Mouse (Mus musculus) lung, postnatal 0 days (tissue): ENCODE measurements around the gene Fblim1. TPM values are rescaled to one million over a fixed set of nuclear protein-coding genes. Genes with fewer than 3 reads are reported as not detected.
A peak's percentile ranks its signal among the peaks of the same experiment; 100 is the strongest.

Source experiments
- ATAC-seq: fragments of 200-750 bp; cut with Nextera tagmentation; 2 replicates; pipeline ENCODE4 v1.8.0; 2017; ENCODE audit warnings: moderate library complexity
- DNase-seq: peaks from one replicate; pipeline ENCODE4 v3.0.0-alpha.2; 2016; ENCODE audit warnings: low spot score
- H3K27ac ChIP-seq: fragments of 300-500 bp; sonication (generic); 2 replicates; pipeline ENCODE4 v1.5.1; 2014; ENCODE audit warnings: antibody characterized with exemption, mild to moderate bottlenecking, low read length, mixed read lengths
- H3K27me3 ChIP-seq: fragments of 300-500 bp; sonication (generic); replicated peaks from 2 replicates; pipeline ENCODE4 v1.6.1; 2014; ENCODE audit warnings: low read length, mixed read lengths; ENCODE audit not compliant: insufficient read depth
- H3K36me3 ChIP-seq: fragments of 300-500 bp; sonication (generic); 2 replicates; pipeline ENCODE4 v1.6.1; 2014; ENCODE audit warnings: low read length, mixed read lengths; ENCODE audit not compliant: insufficient read depth
- H3K4me1 ChIP-seq: fragments of 300-500 bp; sonication (generic); 2 replicates; pipeline ENCODE4 v1.6.1; 2014; ENCODE audit warnings: antibody characterized with exemption, low read depth, low read length, mixed read lengths; ENCODE audit not compliant: insufficient read depth
- H3K4me2 ChIP-seq: fragments of 300-500 bp; sonication (generic); replicated peaks from 2 replicates; pipeline ENCODE4 v1.6.1; 2014; ENCODE audit warnings: low read depth, mild to moderate bottlenecking, low read length, moderate library complexity, mixed read lengths
- H3K4me3 ChIP-seq: fragments of 300-500 bp; sonication (generic); 2 replicates; pipeline ENCODE4 v1.5.1; 2014; ENCODE audit warnings: low read depth, low read length
- H3K9ac ChIP-seq: fragments of 300-500 bp; sonication (generic); replicated peaks from 2 replicates; pipeline ENCODE4 v1.6.1; 2014; ENCODE audit warnings: low read depth, mild to moderate bottlenecking
- H3K9me3 ChIP-seq: fragments of 300-500 bp; sonication (generic); 2 replicates; pipeline ENCODE4 v1.6.1; 2016; ENCODE audit warnings: low read length, mixed read lengths
- CTCF ChIP-seq: IDR thresholded peaks from 2 replicates; pipeline ENCODE4 v1.5.1; 2016; ENCODE audit warnings: antibody characterized with exemption, mild to moderate bottlenecking
- EP300 ChIP-seq: IDR thresholded peaks from 2 replicates; pipeline ENCODE4 v1.6.1; 2016; ENCODE audit warnings: antibody characterized with exemption, mild to moderate bottlenecking, control low read depth
- WGBS: fragments of 180-500 bp; shearing (Covaris S2); extraction: QIAGEN DNeasy Blood & Tissue Kit; methylation state at CpG from one replicate; pipeline ENCODE4 v1.1.7; 2014; 5-methylcytosine and 5-hydroxymethylcytosine counted together
- polyA plus RNA-seq: library from polyadenylated mRNA; unstranded; fragments of >200 nt; fragmentation: Nextera tagmentation; extraction: Ambion mirVana; gene quantifications from 2 replicates; pipeline ENCODE4 v1.2.1, GENCODE M21; 2015

The Fblim1 gene
- polyA plus RNA-seq, 1 experiment from 2014 or later: 52.3 TPM

DNA sequence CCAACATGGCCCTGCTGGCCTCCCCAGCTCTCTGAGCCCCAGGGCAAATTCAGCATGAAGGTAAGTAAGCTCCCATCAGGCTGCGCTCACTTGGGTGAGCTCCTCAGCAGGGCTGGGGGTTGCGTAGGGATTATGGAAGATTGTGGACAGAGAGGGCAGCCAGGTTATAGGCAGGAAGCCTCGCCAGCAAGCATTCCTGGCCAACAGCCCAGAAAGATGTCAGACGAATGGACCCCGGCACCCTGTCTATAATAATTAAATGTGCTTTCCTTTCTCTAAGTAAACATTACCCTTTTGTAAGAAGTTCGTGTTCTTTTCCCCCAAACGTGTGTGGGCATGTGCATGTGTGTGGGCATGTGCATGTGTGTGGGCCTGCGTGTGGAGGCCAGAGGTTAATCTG is 1.4 kb downstream of the Fblim1 start:
- Histone ChIP-seq H3K27ac (peak overlapping the region; percentile 51), H3K9me3 (no peaks in the 10 kb centered on the region), H3K4me1 (peaks cover 9% of the 10 kb centered on the region; the same call in 1 of the 2 replicates), H3K9ac (no peak overlapping the region), H3K27me3 (no peaks in the 10 kb centered on the region), H3K4me2 (no peak overlapping the region), H3K36me3 (no peaks in the 10 kb centered on the region), H3K4me3 (no peak overlapping the region)
- ATAC-seq (peak; percentile 52), DNase-seq (peak; percentile 84)
- TF ChIP-seq CTCF: no peak
- TF ChIP-seq EP300: no peak
- WGBS: 7% methylated on average over 8 of the region's 8 CpGs

GRCm38 (mm10) chr4:141603921-141604320 is 2.0 kb downstream of the Fblim1 start:
- ATAC-seq (no peak), DNase-seq (no peak)
- Histone ChIP-seq H3K4me2 (no peak overlapping the region), H3K4me1 (peaks cover 9% of the 10 kb centered on the region; the same call in 1 of the 2 replicates), H3K9ac (no peak overlapping the region), H3K27ac (peak overlapping the region; percentile 51), H3K36me3 (no peaks in the 10 kb centered on the region), H3K27me3 (no peaks in the 10 kb centered on the region), H3K9me3 (no peaks in the 10 kb centered on the region), H3K4me3 (no peak overlapping the region)
- WGBS: 64% methylated on average over 4 of the region's 4 CpGs
- TF ChIP-seq CTCF (no peak), EP300 (no peak)

- no peak overlapping the region for H3K4me2 ChIP-seq
- H3K36me3 ChIP-seq: no peaks in the 10 kb centered on the region
- no peaks in the 10 kb centered on the region for H3K27me3 ChIP-seq
- H3K4me1 ChIP-seq: peaks cover 9% of the 10 kb centered on the region; the same call in 1 of the 2 replicates
- H3K9me3 ChIP-seq: no peaks in the 10 kb centered on the region
- TF ChIP-seq CTCF: peak; percentile 43
- TF ChIP-seq EP300: peak; percentile 18; the same call in 1 of the 2 replicates
- H3K9ac ChIP-seq: no peak overlapping the region
- WGBS: 59% methylated on average over 11 of the region's 11 CpGs
- H3K4me3 ChIP-seq: no peak overlapping the region
- H3K27ac ChIP-seq: peak overlapping the region; percentile 11; the same call in 1 of the 2 replicates
- peak; percentile 44 for DNase-seq
- ATAC-seq: no peak
Measured at GRCm38 (mm10) chr4:141602523-141603223, 3.2 kb downstream of the Fblim1 start.

- Histone ChIP-seq H3K4me3 (no peak overlapping the region), H3K9me3 (no peaks in the 10 kb centered on the region), H3K36me3 (no peaks in the 10 kb centered on the region), H3K4me2 (no peak overlapping the region), H3K9ac (no peak overlapping the region), H3K27ac (peak overlapping the region; percentile 27; the same call in 1 of the 2 replicates), H3K27me3 (no peaks in the 10 kb centered on the region), H3K4me1 (peaks cover 9% of the 10 kb centered on the region; the same call in 1 of the 2 replicates)
- no peak for TF ChIP-seq EP300
- no peak; the same call in 1 of the 2 replicates for TF ChIP-seq CTCF
- 65% methylated on average over 12 of the region's 12 CpGs for WGBS
- ATAC-seq: no peak
- no peak for DNase-seq
Measured at GRCm38 (mm10) chr4:141601148-141601862, 4.6 kb downstream of the Fblim1 start.

GRCm38 (mm10) chr4:141600364-141600763 is 5.5 kb downstream of the Fblim1 start:
- WGBS: 41% methylated on average over 6 of the region's 6 CpGs
- no peaks in the 10 kb centered on the region for H3K36me3 ChIP-seq
- peaks cover 7% of the 10 kb centered on the region; the same call in 1 of the 2 replicates for H3K4me1 ChIP-seq
- no peaks in the 10 kb centered on the region for H3K27me3 ChIP-seq
- DNase-seq (no peak), ATAC-seq (no peak)
- TF ChIP-seq CTCF (no peak), EP300 (no peak)
- no peak overlapping the region for H3K9ac ChIP-seq
- H3K4me2 ChIP-seq: no peak overlapping the region
- H3K4me3 ChIP-seq: no peak overlapping the region
- H3K27ac ChIP-seq: peak overlapping the region; percentile 93
- H3K9me3 ChIP-seq: no peaks in the 10 kb centered on the region
